Mouse (Mus musculus) heart, adult 2 months (tissue): ENCODE results near the gene Dpf3. TPM values are rescaled to one million over a fixed set of nuclear protein-coding genes. Genes with fewer than 3 reads are reported as not detected.

Experiments
- DNase-seq, 2 experiments: peaks; one replicate each; pipeline ENCODE4 v3.0.0; 2021
- H3K27ac ChIP-seq: fragments of 200-600 bp; 2 replicates; pipeline ENCODE4 v1.8.1; 2022
- H3K27me3 ChIP-seq: fragments of 200-500 bp; 2 replicates; pipeline ENCODE4 v1.6.1; 2012; ENCODE audit warnings: mild to moderate bottlenecking, low read length, inconsistent platforms, mixed read lengths; ENCODE audit not compliant: control insufficient read depth, insufficient read depth
- H3K36me3 ChIP-seq: fragments of 200-500 bp; 2 replicates; pipeline ENCODE4 v1.6.1; 2012; ENCODE audit warnings: low read length, inconsistent platforms; ENCODE audit not compliant: control insufficient read depth, insufficient read depth
- H3K4me1 ChIP-seq: fragments of 200-500 bp; 2 replicates; pipeline ENCODE4 v1.6.1; 2011; ENCODE audit warnings: low read length; ENCODE audit not compliant: control insufficient read depth, insufficient read depth
- H3K4me3 ChIP-seq: fragments of 200-600 bp; 2 replicates; pipeline ENCODE4 v1.8.1; 2022
- H3K79me2 ChIP-seq: fragments of 200-500 bp; replicated peaks from 2 replicates; pipeline ENCODE4 v1.6.1; 2012; ENCODE audit warnings: mild to moderate bottlenecking, inconsistent platforms, low read length, moderate library complexity, mixed read lengths; ENCODE audit not compliant: control insufficient read depth, insufficient read depth
- H3K9ac ChIP-seq: fragments of 200-500 bp; 2 replicates; pipeline ENCODE4 v1.6.1; 2012; ENCODE audit warnings: low read depth, mild to moderate bottlenecking, control low read depth, inconsistent platforms, low read length, mixed read lengths
- CTCF ChIP-seq: fragments of 200-600 bp; IDR thresholded peaks from 2 replicates; pipeline ENCODE4 v1.8.1; 2022; ENCODE audit warnings: antibody characterized with exemption, mild to moderate bottlenecking, moderate library complexity
- EP300 ChIP-seq: fragments of 200-500 bp; IDR thresholded peaks from 2 replicates; pipeline ENCODE4 v1.6.1; 2011; ENCODE audit warnings: low read depth, low read length, control low read depth; ENCODE audit not compliant: insufficient read depth
- POLR2A ChIP-seq: fragments of 200-500 bp; IDR thresholded peaks from 2 replicates; pipeline ENCODE4 v1.6.1; 2011; ENCODE audit warnings: mild to moderate bottlenecking, low read depth, low read length, control low read depth; ENCODE audit not compliant: insufficient read depth
- WGBS: fragments of 180-500 bp; shearing (Covaris S2); methylation state at CpG from one replicate; pipeline ENCODE4 v1.1.7; 2018; 5-methylcytosine and 5-hydroxymethylcytosine counted together
- intact Hi-C: fragments of 180-260 bp; cut with DNase I; formaldehyde crosslinking; loops from one replicate; pipeline ENCODE4 v1.15.1; 2025
- polyA plus RNA-seq: library from polyadenylated mRNA; depleted of rRNA; stranded (reverse); fragments of >200 nt; gene quantifications from 2 replicates; pipeline ENCODE4 v1.2.3, GENCODE M21; 2012
- total RNA-seq, 2 experiments: library from RNA; stranded (reverse); gene quantifications; 2 replicates each; pipeline ENCODE4 v1.2.3; 2021

Gene Dpf3
- total and polyA plus RNA-seq, 3 experiments: 9.1 to 18.8 (median 16.6) TPM

GRCm38 (mm10) chr12:83510586-83510985, 23.1 kb upstream of the Dpf3 start:
- H3K79me2 ChIP-seq: no peaks in the 10 kb centered on the region
- H3K4me3 ChIP-seq: no peak overlapping the region
- no peak overlapping the region for H3K9ac ChIP-seq
- H3K36me3 ChIP-seq: no peaks in the 10 kb centered on the region
- TF ChIP-seq POLR2A: no peak
- no peak for TF ChIP-seq CTCF
- no peak for TF ChIP-seq EP300
- 0 out of 2 replicates have a peak, but pooled peaks cover 2% of the 10 kb centered on the region for H3K4me1 ChIP-seq
- no peaks in the 10 kb centered on the region for H3K27me3 ChIP-seq
- no peak overlapping the region for H3K27ac ChIP-seq
- DNase-seq: no peak
- intact Hi-C loops: no loop called here
- 80% methylated on average over 5 of the region's 5 CpGs for WGBS

GRCm38 (mm10) chr12:83506543-83506942, 19.0 kb upstream of the Dpf3 start:
- H3K36me3 ChIP-seq: no peaks in the 10 kb centered on the region
- intact Hi-C loops: no loop called here
- H3K79me2 ChIP-seq: no peaks in the 10 kb centered on the region
- whole genome bisulfite sequencing: 77% methylated on average over 10 of the region's 10 CpGs
- H3K27me3 ChIP-seq: no peaks in the 10 kb centered on the region
- no peaks in the 10 kb centered on the region; the same call in 1 of the 2 replicates for H3K4me1 ChIP-seq
- no peak overlapping the region for H3K27ac ChIP-seq
- H3K4me3 ChIP-seq: no peak overlapping the region
- H3K9ac ChIP-seq: no peak overlapping the region
- DNase-seq: no peak
- no peak for TF ChIP-seq EP300
- TF ChIP-seq CTCF: no peak
- TF ChIP-seq POLR2A: no peak

GRCm38 (mm10) chr12:83502190-83502589, 14.7 kb upstream of the Dpf3 start:
- Histone ChIP-seq H3K4me1 (no peaks in the 10 kb centered on the region; the same call in 1 of the 2 replicates), H3K27me3 (no peaks in the 10 kb centered on the region), H3K27ac (no peak overlapping the region), H3K79me2 (no peaks in the 10 kb centered on the region), H3K4me3 (no peak overlapping the region), H3K9ac (no peak overlapping the region), H3K36me3 (no peaks in the 10 kb centered on the region)
- TF ChIP-seq POLR2A: no peak
- peak; percentile 97; the same call in 1 of the 2 replicates for TF ChIP-seq CTCF
- TF ChIP-seq EP300: 0 out of 2 replicates have a peak, but pooled peaks have one; percentile 58
- 5% methylated on average over 9 of the region's 9 CpGs for WGBS
- intact Hi-C loops: loop anchor here (1.0 to 5.0 kb wide), 4 partner anchors 135 to 430 kb away; no protein-coding TSS in a partner anchor
- peak; percentile 39 to 43 for DNase-seq

GRCm38 (mm10) chr12:83499256-83499655, 11.7 kb upstream of the Dpf3 start:
- no peaks in the 10 kb centered on the region for H3K79me2 ChIP-seq
- no peak for TF ChIP-seq POLR2A
- TF ChIP-seq EP300: no peak
- no peak for TF ChIP-seq CTCF
- H3K9ac ChIP-seq: no peak overlapping the region
- 80% methylated on average over 5 of the region's 5 CpGs for WGBS
- H3K4me1 ChIP-seq: no peaks in the 10 kb centered on the region; the same call in 1 of the 2 replicates
- H3K27me3 ChIP-seq: no peaks in the 10 kb centered on the region
- no peak for DNase-seq
- intact Hi-C loops: no loop called here
- H3K27ac ChIP-seq: no peak overlapping the region
- no peak overlapping the region for H3K4me3 ChIP-seq
- H3K36me3 ChIP-seq: no peaks in the 10 kb centered on the region

GRCm38 (mm10) chr12:83497959-83498358, 10.4 kb upstream of the Dpf3 start:
- intact Hi-C loops: no loop called here
- Histone ChIP-seq H3K79me2 (no peaks in the 10 kb centered on the region), H3K27ac (no peak overlapping the region), H3K27me3 (no peaks in the 10 kb centered on the region), H3K4me1 (no peaks in the 10 kb centered on the region; the same call in 1 of the 2 replicates), H3K36me3 (no peaks in the 10 kb centered on the region), H3K4me3 (no peak overlapping the region), H3K9ac (no peak overlapping the region)
- no peak for TF ChIP-seq EP300
- TF ChIP-seq POLR2A: no peak
- peak; percentile 11; the same call in 1 of the 2 replicates for TF ChIP-seq CTCF
- no peak for DNase-seq
- WGBS: 80% methylated on average over 3 of the region's 3 CpGs

- Histone ChIP-seq H3K9ac (no peak overlapping the region), H3K27me3 (no peaks in the 10 kb centered on the region), H3K79me2 (no peaks in the 10 kb centered on the region), H3K4me1 (no peaks in the 10 kb centered on the region), H3K36me3 (no peaks in the 10 kb centered on the region), H3K27ac (no peak overlapping the region), H3K4me3 (no peak overlapping the region)
- TF ChIP-seq POLR2A (no peak), CTCF (no peak), EP300 (no peak)
- no peak for DNase-seq
- WGBS: 83% methylated on average over 6 of the region's 6 CpGs
- intact Hi-C loops: no loop called here
These were observed 9.2 kb upstream of the Dpf3 start for GRCm38 (mm10) chr12:83496736-83497135.
